Comparison of ENCODE assay signal across 8 mouse cellular contexts in genomic region chr4:156031593-156032391, GRCm38 (mm10). TPM values are rescaled to one million over a fixed set of nuclear protein-coding genes. Genes with fewer than 3 reads are reported as not detected.
DNase-seq lines count a peak whose midpoint lies in the region; ATAC-seq lines count a peak whose summit lies in the region.

No protein-coding gene starts in this region.

- H3K27ac ChIP-seq in intestine, embryonic 16.5 days (ENCODE audit: low read length): peak overlapping the region; percentile 90
- H3K27ac ChIP-seq in midbrain, embryonic 10.5 days (replicated peaks): peak overlapping the region; percentile 89

- H3K4me2 ChIP-seq in intestine, embryonic 16.5 days (ENCODE audit: low read depth, low read length): peak overlapping the region; percentile 77

- peak; percentile 88 to 96 for DNase-seq in adrenal gland, adult (ENCODE audit: inconsistent age in 2 of 2, low spot score in 1 of 2)
- peak; percentile 92 for DNase-seq in embryo, embryonic 11 days
- DNase-seq in gastrocnemius, postnatal 4 days (ENCODE audit: low spot score in 2 of 2): peak; percentile 60 to 80
- peak; percentile 79 to 81 for DNase-seq in left cerebral cortex, postnatal 36 days (ENCODE audit: low spot score in 2 of 2)
- peak; percentile 85 for DNase-seq in midbrain, embryonic 10.5 days (ENCODE audit: low spot score)
- DNase-seq in right cerebral cortex, postnatal 4 days: peak; percentile 71

- no peaks in the 10 kb centered on the region for H3K9me3 ChIP-seq in intestine, embryonic 16.5 days (ENCODE audit: control insufficient read depth, low read length)
- H3K9me3 ChIP-seq in midbrain, embryonic 10.5 days (replicated peaks): no peaks in the 10 kb centered on the region

- 1% methylated on average over 24 of the region's 24 CpGs for WGBS in intestine, embryonic 16.5 days
- 3% methylated on average over 24 of the region's 24 CpGs for WGBS in midbrain, embryonic 10.5 days

- peak; percentile 95 for ATAC-seq in intestine, embryonic 16.5 days
- ATAC-seq in erythroid progenitor cell, adult 5-6 weeks (replicated peaks; ENCODE audit: low FRiP score, poor library complexity, severe bottlenecking): no peak

- peaks cover 5% of the 10 kb centered on the region; the same call in 1 of the 2 replicates for H3K36me3 ChIP-seq in intestine, embryonic 16.5 days (ENCODE audit: control insufficient read depth, insufficient read depth, low read length)
- H3K36me3 ChIP-seq in midbrain, embryonic 10.5 days: peaks cover 29% of the 10 kb centered on the region

- intact Hi-C loops in left cerebral cortex, postnatal 36 days (cut with DNase I): loop anchor here (5.0 kb wide), 1 partner anchor 66 kb away; no protein-coding TSS in a partner anchor

- H3K27me3 ChIP-seq in intestine, embryonic 16.5 days (replicated peaks; ENCODE audit: control insufficient read depth, insufficient read depth, low read length): peaks cover 9% of the 10 kb centered on the region; the same call in 1 of the 2 replicates
- peaks cover 30% of the 10 kb centered on the region for H3K27me3 ChIP-seq in midbrain, embryonic 10.5 days (ENCODE audit: low read depth, poor library complexity, severe bottlenecking)

- peaks cover 22% of the 10 kb centered on the region for H3K4me1 ChIP-seq in intestine, embryonic 16.5 days (ENCODE audit: control insufficient read depth, insufficient read depth, low read length)
- H3K4me1 ChIP-seq in midbrain, embryonic 10.5 days: peaks cover 47% of the 10 kb centered on the region

- peak overlapping the region; percentile 53 for H3K4me3 ChIP-seq in intestine, embryonic 16.5 days (ENCODE audit: low read length)
- peak overlapping the region; percentile 62 for H3K4me3 ChIP-seq in midbrain, embryonic 10.5 days

- H3K9ac ChIP-seq in intestine, embryonic 16.5 days (ENCODE audit: low read depth, low read length): peak overlapping the region; percentile 76

RNA-seq across cellular contexts. Expression of gene Tnfrsf18, which starts 5.8 kb away (rescaled TPM):
- under 1 TPM; 0.62 to 0.66 TPM for total RNA-seq in gastrocnemius, postnatal 4 days (2021)
- polyA plus RNA-seq in intestine, embryonic 16.5 days (2015; fragmentation: Nextera tagmentation; extraction: Ambion mirVana): 1.0 and 1.4 TPM in 2 replicates
- total RNA-seq in left cerebral cortex, postnatal 36 days (2021): not detected
- polyA plus RNA-seq in midbrain, embryonic 10.5 days (2016; fragmentation: Nextera tagmentation; extraction: Ambion mirVana): 1.1 and 1.8 TPM in 2 replicates
- 2.9 and 26.7 TPM in 2 replicates for total RNA-seq in erythroid progenitor cell, adult 5-6 weeks (2015; ENCODE audit: low replicate concordance)
- 1.5 and 3.5 TPM in 2 replicates for total RNA-seq in erythroid progenitor cell, adult 5-6 weeks (2017; ENCODE audit: low replicate concordance)

RNA-seq across cellular contexts. Expression of gene Tnfrsf4, which starts 18.1 kb away (rescaled TPM):
- 1 to 10 TPM in 1 of 2 experiments, under 1 TPM in 1; 0.93 to 1.4 TPM for total RNA-seq in gastrocnemius, postnatal 4 days (2021)
- 0.55 and 0.86 TPM in 2 replicates for polyA plus RNA-seq in intestine, embryonic 16.5 days (2015; fragmentation: Nextera tagmentation; extraction: Ambion mirVana)
- total RNA-seq in left cerebral cortex, postnatal 36 days (2021): 1 to 10 TPM in 1 of 2 experiments, under 1 TPM in 1; 0.39 to 1.9 TPM
- polyA plus RNA-seq in midbrain, embryonic 10.5 days (2016; fragmentation: Nextera tagmentation; extraction: Ambion mirVana): 0.42 and 0.88 TPM in 2 replicates
- total RNA-seq in erythroid progenitor cell, adult 5-6 weeks (2015; ENCODE audit: low replicate concordance): 3.4 TPM in 1 of 2 replicates, not detected in the other
- 0.61 and 8.2 TPM in 2 replicates for total RNA-seq in erythroid progenitor cell, adult 5-6 weeks (2017; ENCODE audit: low replicate concordance)

RNA-seq across cellular contexts. Expression of gene Ttll10, which starts 27.4 kb away (rescaled TPM):
- total RNA-seq in gastrocnemius, postnatal 4 days (2021): not detected
- 4.2 and 4.7 TPM in 2 replicates for polyA plus RNA-seq in intestine, embryonic 16.5 days (2015; fragmentation: Nextera tagmentation; extraction: Ambion mirVana)
- total RNA-seq in left cerebral cortex, postnatal 36 days (2021): not detected
- polyA plus RNA-seq in midbrain, embryonic 10.5 days (2016; fragmentation: Nextera tagmentation; extraction: Ambion mirVana): 0.30 TPM in 1 of 2 replicates, not detected in the other
- not detected in 2 replicates for total RNA-seq in erythroid progenitor cell, adult 5-6 weeks (2015; ENCODE audit: low replicate concordance)
- total RNA-seq in erythroid progenitor cell, adult 5-6 weeks (2017; ENCODE audit: low replicate concordance): not detected in 2 replicates

RNA-seq across cellular contexts. Expression of gene Sdf4, which starts 39.1 kb away (rescaled TPM):
- 100 to 1,000 TPM; 116 to 117 TPM for total RNA-seq in gastrocnemius, postnatal 4 days (2021)
- polyA plus RNA-seq in intestine, embryonic 16.5 days (2015; fragmentation: Nextera tagmentation; extraction: Ambion mirVana): 165 and 171 TPM in 2 replicates
- 100 to 1,000 TPM; 184 to 206 TPM for total RNA-seq in left cerebral cortex, postnatal 36 days (2021)
- polyA plus RNA-seq in midbrain, embryonic 10.5 days (2016; fragmentation: Nextera tagmentation; extraction: Ambion mirVana): 131 and 138 TPM in 2 replicates
- total RNA-seq in erythroid progenitor cell, adult 5-6 weeks (2015; ENCODE audit: low replicate concordance): 31.4 and 59.1 TPM in 2 replicates
- total RNA-seq in erythroid progenitor cell, adult 5-6 weeks (2017; ENCODE audit: low replicate concordance): 92.1 and 127 TPM in 2 replicates

RNA-seq across cellular contexts. Expression of gene B3galt6, which starts 39.3 kb away (rescaled TPM):
- total RNA-seq in gastrocnemius, postnatal 4 days (2021): 1 to 10 TPM; 4.8 to 6.0 TPM
- polyA plus RNA-seq in intestine, embryonic 16.5 days (2015; fragmentation: Nextera tagmentation; extraction: Ambion mirVana): 11.7 and 12.0 TPM in 2 replicates
- total RNA-seq in left cerebral cortex, postnatal 36 days (2021): 10 to 100 TPM in 1 of 2 experiments, 1 to 10 TPM in 1; 9.9 to 11.1 TPM
- polyA plus RNA-seq in midbrain, embryonic 10.5 days (2016; fragmentation: Nextera tagmentation; extraction: Ambion mirVana): 14.0 and 15.3 TPM in 2 replicates
- total RNA-seq in erythroid progenitor cell, adult 5-6 weeks (2015; ENCODE audit: low replicate concordance): 1.3 and 5.8 TPM in 2 replicates
- 2.3 TPM in 2 replicates for total RNA-seq in erythroid progenitor cell, adult 5-6 weeks (2017; ENCODE audit: low replicate concordance)
